Mouse (Mus musculus) 416B (cell line): Measurements from ENCODE around the gene Xkr7.
A peak's percentile ranks its signal among the peaks of the same experiment; 100 is the strongest.

Experiments
- DNase-seq: peaks from one replicate; pipeline ENCODE4 v3.0.0; 2011; ENCODE audit warnings: low read depth

Xkr7 gene

GRCm38 (mm10) chr2:153032973-153033372 lies 1.3 kb downstream of the Xkr7 start:
- no peak for DNase-seq

GRCm38 (mm10) chr2:153033545-153034230 lies 2.0 kb downstream of the Xkr7 start:
- no peak for DNase-seq

GRCm38 (mm10) chr2:153036690-153037089 lies 5.0 kb downstream of the Xkr7 start:
- DNase-seq, result no peak

GRCm38 (mm10) chr2:153043886-153044285 lies 12.2 kb downstream of the Xkr7 start:
- no peak for DNase-seq

- DNase-seq, result peak; percentile 50
Observed at GRCm38 (mm10) chr2:153045884-153046299, 14.2 kb downstream of the Xkr7 start.

GRCm38 (mm10) chr2:153047828-153048465 lies 16.3 kb downstream of the Xkr7 start:
- peak; percentile 58 for DNase-seq

GRCm38 (mm10) chr2:153049288-153049996 lies 17.8 kb downstream of the Xkr7 start:
- no peak for DNase-seq

- no peak for DNase-seq
Observed at GRCm38 (mm10) chr2:153049997-153050358, 18.3 kb downstream of the Xkr7 start.

- DNase-seq, result no peak
Observed at GRCm38 (mm10) chr2:153051095-153051494, 19.4 kb downstream of the Xkr7 start.

GRCm38 (mm10) chr2:153051537-153051936 lies 19.9 kb downstream of the Xkr7 start:
- no peak for DNase-seq

GRCm38 (mm10) chr2:153052700-153053351 lies 21.2 kb downstream of the Xkr7 start:
- no peak for DNase-seq

- no peak for DNase-seq
Observed at GRCm38 (mm10) chr2:153053896-153054295, 22.2 kb downstream of the Xkr7 start.

- peak; percentile 46 for DNase-seq
Observed at GRCm38 (mm10) chr2:153055270-153055920, 23.7 kb downstream of the Xkr7 start.

GRCm38 (mm10) chr2:153058365-153058764 lies 26.7 kb downstream of the Xkr7 start:
- DNase-seq, result no peak

- no peak for DNase-seq
Observed at GRCm38 (mm10) chr2:153060216-153060615, 28.6 kb downstream of the Xkr7 start.

GRCm38 (mm10) chr2:153063394-153063793 lies 31.7 kb downstream of the Xkr7 start:
- DNase-seq, result no peak

GRCm38 (mm10) chr2:153064190-153064970 lies 32.7 kb downstream of the Xkr7 start:
- DNase-seq, result peak; percentile 52

- no peak for DNase-seq
Observed at GRCm38 (mm10) chr2:153065747-153066508, 34.3 kb downstream of the Xkr7 start, which contains the start of gene Ccm2l. Gene Ccm2l (plus strand): TSS chr2:153065955.

- no peak for DNase-seq
Observed at GRCm38 (mm10) chr2:153066991-153067390, 35.3 kb downstream of the Xkr7 start.

- peak; percentile 33 for DNase-seq
Observed at GRCm38 (mm10) chr2:153070762-153071490, 39.3 kb downstream of the Xkr7 start.
